Mouse (Mus musculus) kidney, adult 2 months (tissue): ENCODE data around the gene C2cd4d.

ENCODE experiments used
- CTCF ChIP-seq: fragments of 200-500 bp; conservative IDR thresholded peaks from 2 replicates; pipeline ENCODE4 v1.5.1; 2011; ENCODE audit warnings: low read depth, mild to moderate bottlenecking, control low read depth, low read length, moderate library complexity, mixed read lengths; ENCODE audit not compliant: insufficient read depth, insufficient read length
- POLR2A ChIP-seq: fragments of 200-500 bp; IDR thresholded peaks from one replicate; pipeline ENCODE4 v1.6.1; 2011; ENCODE audit warnings: low read depth, low read length, control low read depth

DNA sequence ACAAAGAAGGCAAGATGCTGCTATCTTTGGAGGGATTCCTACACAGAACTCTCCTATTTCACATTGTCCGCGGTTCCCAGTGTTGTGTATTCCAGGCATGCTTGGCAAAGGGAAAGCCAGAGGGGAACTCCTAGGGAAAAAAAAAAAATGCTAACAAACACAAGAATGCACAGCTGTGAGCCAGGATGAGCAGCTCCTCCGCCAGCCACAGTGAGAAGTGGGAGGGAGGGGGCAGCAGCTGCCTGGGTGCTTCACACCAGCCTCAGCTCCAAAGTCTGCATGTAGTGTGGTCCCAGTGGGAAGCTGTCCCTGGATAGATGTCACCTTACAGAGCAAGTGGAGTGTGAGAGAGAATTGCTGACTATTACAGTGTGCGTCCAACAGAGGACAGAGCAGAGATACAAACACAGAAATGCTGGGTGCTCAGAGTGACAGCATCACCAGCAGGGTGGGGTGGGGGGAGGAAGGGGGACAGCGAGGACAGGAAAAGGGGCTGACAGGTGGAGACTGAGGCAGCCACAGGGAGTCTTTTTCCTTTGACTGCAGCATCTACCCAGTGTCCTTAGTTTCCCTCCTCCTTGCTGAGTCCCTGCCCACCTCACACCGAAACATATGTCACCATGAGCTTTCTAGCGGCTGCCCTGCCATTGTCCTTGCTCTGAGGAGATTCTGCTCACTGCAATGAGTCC, 42.3 kb downstream of the C2cd4d start:
- TF ChIP-seq CTCF (no peak), POLR2A (no peak)
